ENCODE assay signal across 9 mouse cellular contexts in the genomic region with DNA sequence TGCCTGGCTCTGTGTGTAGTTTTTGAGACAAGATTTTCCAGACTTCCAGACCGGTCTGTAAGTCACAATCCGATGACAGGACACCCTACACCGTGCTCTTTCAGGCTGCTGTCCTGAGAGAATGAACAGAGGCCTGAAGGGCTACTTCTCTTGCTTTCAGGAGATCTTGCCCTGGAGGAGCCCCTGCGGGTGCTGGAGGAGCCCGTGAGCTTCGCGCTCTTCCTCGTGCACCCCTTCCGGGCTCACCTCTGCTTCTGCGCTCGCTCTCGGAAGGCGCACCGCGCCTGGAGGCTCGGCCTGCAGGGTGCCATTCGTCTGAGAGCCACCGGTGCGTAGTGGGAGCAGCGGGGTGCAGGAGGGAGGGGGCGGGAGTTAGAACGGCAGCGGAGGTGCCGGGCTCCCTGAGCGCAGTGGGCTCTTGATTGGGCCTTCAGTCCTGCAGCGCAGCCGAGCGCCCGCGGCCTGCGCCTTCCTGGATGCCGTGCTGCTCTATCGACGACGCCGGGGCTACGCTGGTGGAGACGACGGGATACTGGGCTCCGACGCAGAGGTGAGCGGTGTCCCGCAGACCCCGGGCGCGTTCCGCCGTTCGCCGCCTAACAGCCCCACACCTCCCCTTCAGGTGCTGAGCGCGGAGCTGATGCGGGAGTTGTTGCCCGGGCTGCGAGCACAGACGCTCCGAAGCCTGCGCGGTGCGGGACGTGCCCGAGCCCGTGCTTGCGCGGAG. TPM values are rescaled to one million over a fixed set of nuclear protein-coding genes. Genes with fewer than 3 reads are reported as not detected.
DNase-seq lines count a peak whose midpoint lies in the region; ATAC-seq and TF ChIP-seq lines count a peak whose summit lies in the region.
"Had no signal": no experiment of that assay in that cellular context is flagged by ENCODE, and none has a peak within 500 bp of the region (broad histone marks: within the 10 kb centered on the region; RNA-seq: fewer than 3 reads in every experiment).

No protein-coding gene starts in this region.

- DNase-seq in kidney, postnatal 0 days (ENCODE audit: low spot score), result no peak
- DNase-seq in kidney, postnatal 14 days, result no peak
- DNase-seq in adrenal gland, postnatal 25 days, result no peak
- DNase-seq in layer of hippocampus, adult 11-12 months (ENCODE audit: low spot score), result no peak
- DNase-seq in left cerebral cortex, adult 9 months (ENCODE audit: low spot score in 2 of 2), result no peak

- no peaks in the 10 kb centered on the region for H3K9me3 ChIP-seq in kidney, postnatal 0 days (replicated peaks; ENCODE audit: low read length)
- no peaks in the 10 kb centered on the region for H3K9me3 ChIP-seq in hindbrain, embryonic 16.5 days (ENCODE audit: control insufficient read depth, low read length)
- no peaks in the 10 kb centered on the region for H3K9me3 ChIP-seq in midbrain, embryonic 15.5 days

- no peaks in the 10 kb centered on the region for H3K36me3 ChIP-seq in kidney, postnatal 0 days (ENCODE audit: insufficient read depth, low read length)
- no peaks in the 10 kb centered on the region for H3K36me3 ChIP-seq in hindbrain, embryonic 16.5 days (ENCODE audit: control insufficient read depth, insufficient read depth, low read length)
- H3K36me3 ChIP-seq in midbrain, embryonic 15.5 days (replicated peaks), result no peaks in the 10 kb centered on the region

- H3K9ac ChIP-seq in kidney, postnatal 0 days (ENCODE audit: low read depth, low read length), result peak overlapping the region; percentile 32; the same call in 1 of the 2 replicates
- peak overlapping the region; percentile 57 for H3K9ac ChIP-seq in hindbrain, embryonic 16.5 days (ENCODE audit: low read depth, low read length)
- peak overlapping the region; percentile 13; the same call in 1 of the 2 replicates for H3K9ac ChIP-seq in midbrain, embryonic 15.5 days

- no peak for TF ChIP-seq CTCF in kidney, postnatal 0 days (IDR thresholded peaks at IDR 0.05; ENCODE audit: low read depth)

- H3K27me3 ChIP-seq in kidney, postnatal 0 days (ENCODE audit: insufficient read depth, low read length), result peaks cover 8% of the 10 kb centered on the region; the same call in 1 of the 2 replicates
- H3K27me3 ChIP-seq in hindbrain, embryonic 16.5 days (replicated peaks; ENCODE audit: control insufficient read depth, insufficient read depth, low read length), result peaks cover 18% of the 10 kb centered on the region
- H3K27me3 ChIP-seq in midbrain, embryonic 15.5 days (replicated peaks), result peaks cover 44% of the 10 kb centered on the region

- H3K4me1 ChIP-seq in kidney, postnatal 0 days (replicated peaks; ENCODE audit: insufficient read depth, low read length), result peaks cover 16% of the 10 kb centered on the region
- H3K4me1 ChIP-seq in hindbrain, embryonic 16.5 days (ENCODE audit: control insufficient read depth, insufficient read depth, low read depth, low read length), result peaks cover 9% of the 10 kb centered on the region
- peaks cover 17% of the 10 kb centered on the region for H3K4me1 ChIP-seq in midbrain, embryonic 15.5 days

- H3K4me2 ChIP-seq in kidney, postnatal 0 days (ENCODE audit: low read length), result peak overlapping the region; percentile 57
- H3K4me2 ChIP-seq in hindbrain, embryonic 16.5 days (ENCODE audit: low read length), result peak overlapping the region; percentile 59
- H3K4me2 ChIP-seq in midbrain, embryonic 15.5 days, result peak overlapping the region; percentile 43

- 3% methylated on average over 65 of the region's 65 CpGs for WGBS in kidney, postnatal 0 days
- WGBS in hindbrain, embryonic 16.5 days, result 4% methylated on average over 56 of the region's 65 CpGs
- WGBS in midbrain, embryonic 15.5 days, result 3% methylated on average over 64 of the region's 65 CpGs

- ATAC-seq in kidney, postnatal 0 days (replicated peaks; ENCODE audit: low FRiP score, low read depth), result peak; percentile 3; the same call in 1 of the 2 replicates
- peak; percentile 27 for ATAC-seq in common myeloid progenitor, adult 5-6 weeks (replicated peaks; ENCODE audit: low read depth, poor library complexity, severe bottlenecking)
- no peak; the same call in 1 of the 2 replicates for ATAC-seq in hindbrain, embryonic 16.5 days
- ATAC-seq in midbrain, embryonic 15.5 days (replicated peaks), result peak; percentile 69

- H3K27ac ChIP-seq in kidney, postnatal 0 days, result no peak overlapping the region
- H3K27ac ChIP-seq in hindbrain, embryonic 16.5 days (ENCODE audit: low read depth, low read length), result peak overlapping the region; percentile 7; the same call in 1 of the 2 replicates
- peak overlapping the region; percentile 2; the same call in 1 of the 2 replicates for H3K27ac ChIP-seq in midbrain, embryonic 15.5 days

- H3K4me3 ChIP-seq in kidney, postnatal 0 days (replicated peaks; ENCODE audit: low read depth, low read length), result peak overlapping the region; percentile 26
- H3K4me3 ChIP-seq in hindbrain, embryonic 16.5 days (ENCODE audit: low read length), result peak overlapping the region; percentile 38
- H3K4me3 ChIP-seq in midbrain, embryonic 15.5 days, result peak overlapping the region; percentile 37
- H3K4me3 ChIP-seq: myocyte had no signal

RNA-seq across cellular contexts. Expression of gene Fam129c, which starts 4.7 kb away (rescaled TPM):
- 2.5 and 2.8 TPM in 2 replicates for polyA plus RNA-seq in kidney, postnatal 0 days (2015; fragmentation: Nextera tagmentation; extraction: Ambion mirVana)
- total RNA-seq in common myeloid progenitor, adult 5-6 weeks (2017), result 0.97 and 2.3 TPM in 2 replicates
- 6.4 and 7.8 TPM in 2 replicates for polyA plus RNA-seq in hindbrain, embryonic 16.5 days (2015; fragmentation: Nextera tagmentation; extraction: Ambion mirVana)
- polyA plus RNA-seq in midbrain, embryonic 15.5 days (2015; fragmentation: Nextera tagmentation; extraction: Ambion mirVana), result 9.3 and 9.4 TPM in 2 replicates
- 4.0 TPM in 2 replicates for total RNA-seq in adrenal gland, postnatal 25 days (2021)

RNA-seq across cellular contexts. Expression of gene Colgalt1, which starts 8.7 kb away (rescaled TPM):
- polyA plus RNA-seq in kidney, postnatal 0 days (2015; fragmentation: Nextera tagmentation; extraction: Ambion mirVana), result 64.1 and 66.2 TPM in 2 replicates
- total RNA-seq in common myeloid progenitor, adult 5-6 weeks (2017), result 64.6 and 75.2 TPM in 2 replicates
- 62.1 and 74.1 TPM in 2 replicates for polyA plus RNA-seq in hindbrain, embryonic 16.5 days (2015; fragmentation: Nextera tagmentation; extraction: Ambion mirVana)
- polyA plus RNA-seq in midbrain, embryonic 15.5 days (2015; fragmentation: Nextera tagmentation; extraction: Ambion mirVana), result 70.5 and 74.5 TPM in 2 replicates
- total RNA-seq in adrenal gland, postnatal 25 days (2021), result 64.6 and 66.2 TPM in 2 replicates

RNA-seq across cellular contexts. Expression of gene Pgls, which starts 10.1 kb away (rescaled TPM):
- polyA plus RNA-seq in kidney, postnatal 0 days (2015; fragmentation: Nextera tagmentation; extraction: Ambion mirVana), result 279 and 296 TPM in 2 replicates
- total RNA-seq in common myeloid progenitor, adult 5-6 weeks (2017), result 116 and 131 TPM in 2 replicates
- polyA plus RNA-seq in hindbrain, embryonic 16.5 days (2015; fragmentation: Nextera tagmentation; extraction: Ambion mirVana), result 220 and 237 TPM in 2 replicates
- polyA plus RNA-seq in midbrain, embryonic 15.5 days (2015; fragmentation: Nextera tagmentation; extraction: Ambion mirVana), result 217 and 221 TPM in 2 replicates
- total RNA-seq in adrenal gland, postnatal 25 days (2021), result 145 and 153 TPM in 2 replicates

RNA-seq across cellular contexts. Expression of gene Slc27a1, which starts 33.4 kb away (rescaled TPM):
- 50.5 and 53.7 TPM in 2 replicates for polyA plus RNA-seq in kidney, postnatal 0 days (2015; fragmentation: Nextera tagmentation; extraction: Ambion mirVana)
- 6.8 and 9.5 TPM in 2 replicates for total RNA-seq in common myeloid progenitor, adult 5-6 weeks (2017)
- 102 and 107 TPM in 2 replicates for polyA plus RNA-seq in hindbrain, embryonic 16.5 days (2015; fragmentation: Nextera tagmentation; extraction: Ambion mirVana)
- 66.9 and 67.4 TPM in 2 replicates for polyA plus RNA-seq in midbrain, embryonic 15.5 days (2015; fragmentation: Nextera tagmentation; extraction: Ambion mirVana)
- total RNA-seq in adrenal gland, postnatal 25 days (2021), result 156 and 167 TPM in 2 replicates

RNA-seq across cellular contexts. Expression of gene Nxnl1, which starts 35.7 kb away (rescaled TPM):
- 0.13 and 0.20 TPM in 2 replicates for polyA plus RNA-seq in kidney, postnatal 0 days (2015; fragmentation: Nextera tagmentation; extraction: Ambion mirVana)
- total RNA-seq in common myeloid progenitor, adult 5-6 weeks (2017), result not detected in 2 replicates
- not detected in 2 replicates for polyA plus RNA-seq in hindbrain, embryonic 16.5 days (2015; fragmentation: Nextera tagmentation; extraction: Ambion mirVana)
- 0.08 TPM in 1 of 2 replicates, not detected in the other for polyA plus RNA-seq in midbrain, embryonic 15.5 days (2015; fragmentation: Nextera tagmentation; extraction: Ambion mirVana)
- 1.1 TPM in 2 replicates for total RNA-seq in adrenal gland, postnatal 25 days (2021)
